Mouse (Mus musculus) thymus, adult 2 months (tissue): ENCODE results near the gene Cox20. TPM values are rescaled to one million over a fixed set of nuclear protein-coding genes. Genes with fewer than 3 reads are reported as not detected.

Experiments used
- DNase-seq: peaks from one replicate; pipeline ENCODE4 v3.0.0; 2021
- H3K27ac ChIP-seq: fragments of 200-500 bp; 2 replicates; pipeline ENCODE4 v1.5.1; 2012; ENCODE audit warnings: low read length, control low read depth; ENCODE audit not compliant: control insufficient read depth, insufficient read depth
- H3K27me3 ChIP-seq: fragments of 200-500 bp; 2 replicates; pipeline ENCODE4 v1.6.1; 2012; ENCODE audit warnings: mild to moderate bottlenecking, low read length, moderate library complexity, mixed read lengths; ENCODE audit not compliant: control insufficient read depth, insufficient read depth
- H3K36me3 ChIP-seq: fragments of 200-500 bp; 2 replicates; pipeline ENCODE4 v1.6.1; 2012; ENCODE audit warnings: mild to moderate bottlenecking, low read length, moderate library complexity; ENCODE audit not compliant: control insufficient read depth, insufficient read depth
- H3K4me1 ChIP-seq: fragments of 200-500 bp; replicated peaks from 2 replicates; pipeline ENCODE4 v1.6.1; 2012; ENCODE audit warnings: low read length; ENCODE audit not compliant: control insufficient read depth, insufficient read depth
- H3K4me3 ChIP-seq: fragments of 200-500 bp; 2 replicates; pipeline ENCODE4 v1.5.1; 2012; ENCODE audit warnings: mild to moderate bottlenecking, low read length, control low read depth, moderate library complexity; ENCODE audit not compliant: control insufficient read depth, insufficient read depth
- CTCF ChIP-seq: fragments of 200-500 bp; IDR thresholded peaks from 2 replicates; pipeline ENCODE4 v1.5.1; 2012; ENCODE audit warnings: mild to moderate bottlenecking, control low read depth, low read length, moderate library complexity, borderline replicate concordance; ENCODE audit not compliant: control insufficient read depth, poor library complexity, insufficient read depth; ENCODE audit errors: extremely low read depth
- POLR2A ChIP-seq: fragments of 200-500 bp; IDR thresholded peaks from 2 replicates; pipeline ENCODE4 v1.6.1; 2012; ENCODE audit warnings: mild to moderate bottlenecking, low read length, control low read depth, moderate library complexity; ENCODE audit not compliant: control insufficient read depth, poor library complexity, insufficient read depth; ENCODE audit errors: extremely low read depth
- whole genome bisulfite sequencing: fragments of 180-500 bp; shearing (Covaris S2); methylation state at CpG from one replicate; pipeline ENCODE4 v1.1.7; 2018; 5-methylcytosine and 5-hydroxymethylcytosine counted together
- polyA plus RNA-seq: library from polyadenylated mRNA; depleted of rRNA; stranded (reverse); fragments of >200 nt; gene quantifications from 2 replicates; pipeline ENCODE4 v1.2.3, GENCODE M21; 2012

Cox20 gene
- polyA plus RNA-seq, 1 experiment, result 19.2 TPM

GRCm38 (mm10) chr1:178320038-178320722 is 1.2 kb downstream of the Cox20 start:
- H3K36me3 ChIP-seq, result peaks cover 42% of the 10 kb centered on the region
- TF ChIP-seq POLR2A (no peak), CTCF (no peak)
- no peaks in the 10 kb centered on the region for H3K27me3 ChIP-seq
- H3K27ac ChIP-seq, result no peak overlapping the region
- no peak overlapping the region for H3K4me3 ChIP-seq
- DNase-seq, result no peak
- no peaks in the 10 kb centered on the region for H3K4me1 ChIP-seq
- WGBS, result 22% methylated on average over 8 of the region's 8 CpGs

GRCm38 (mm10) chr1:178320723-178321590 is 2.0 kb downstream of the Cox20 start:
- DNase-seq, result no peak
- no peak for TF ChIP-seq CTCF
- no peak for TF ChIP-seq POLR2A
- 43% methylated on average over 5 of the region's 5 CpGs for WGBS
- H3K4me3 ChIP-seq, result no peak overlapping the region
- no peaks in the 10 kb centered on the region for H3K4me1 ChIP-seq
- H3K36me3 ChIP-seq, result peaks cover 50% of the 10 kb centered on the region
- H3K27ac ChIP-seq, result no peak overlapping the region
- H3K27me3 ChIP-seq, result no peaks in the 10 kb centered on the region

- Histone ChIP-seq H3K27ac (no peak overlapping the region), H3K27me3 (no peaks in the 10 kb centered on the region), H3K36me3 (peaks cover 58% of the 10 kb centered on the region), H3K4me3 (no peak overlapping the region), H3K4me1 (no peaks in the 10 kb centered on the region)
- DNase-seq, result no peak
- no peak for TF ChIP-seq POLR2A
- WGBS, result 81% methylated on average over 4 of the region's 4 CpGs
Measured at GRCm38 (mm10) chr1:178321730-178322357, 2.9 kb downstream of the Cox20 start.

- no peak overlapping the region for H3K4me3 ChIP-seq
- TF ChIP-seq POLR2A, result no peak
- WGBS, result 97% methylated on average over 1 of the region's 1 CpGs
- DNase-seq, result no peak
- no peaks in the 10 kb centered on the region for H3K27me3 ChIP-seq
- H3K27ac ChIP-seq, result no peak overlapping the region
- H3K4me1 ChIP-seq, result no peaks in the 10 kb centered on the region
- peaks cover 72% of the 10 kb centered on the region for H3K36me3 ChIP-seq
Measured at GRCm38 (mm10) chr1:178323235-178323634, 4.3 kb downstream of the Cox20 start.

GRCm38 (mm10) chr1:178324568-178324967 is 5.6 kb downstream of the Cox20 start:
- TF ChIP-seq CTCF, result no peak
- TF ChIP-seq POLR2A, result no peak
- WGBS, result 97% methylated on average over 1 of the region's 1 CpGs
- Histone ChIP-seq H3K36me3 (peaks cover 83% of the 10 kb centered on the region), H3K4me3 (no peak overlapping the region), H3K4me1 (no peaks in the 10 kb centered on the region), H3K27me3 (no peaks in the 10 kb centered on the region), H3K27ac (no peak overlapping the region)
- DNase-seq, result no peak

GRCm38 (mm10) chr1:178326357-178326756 is 7.4 kb downstream of the Cox20 start:
- TF ChIP-seq CTCF (no peak), POLR2A (no peak)
- no peak for DNase-seq
- peaks cover 93% of the 10 kb centered on the region for H3K36me3 ChIP-seq
- H3K27ac ChIP-seq, result no peak overlapping the region
- H3K4me3 ChIP-seq, result no peak overlapping the region
- 98% methylated on average over 1 of the region's 1 CpGs for WGBS
- no peaks in the 10 kb centered on the region for H3K4me1 ChIP-seq
- no peaks in the 10 kb centered on the region for H3K27me3 ChIP-seq

GRCm38 (mm10) chr1:178326950-178327349 is 8.0 kb downstream of the Cox20 start:
- Histone ChIP-seq H3K4me3 (no peak overlapping the region), H3K4me1 (no peaks in the 10 kb centered on the region), H3K27ac (no peak overlapping the region), H3K27me3 (no peaks in the 10 kb centered on the region), H3K36me3 (peaks cover 93% of the 10 kb centered on the region)
- DNase-seq, result no peak
- 98% methylated on average over 1 of the region's 1 CpGs for WGBS
- TF ChIP-seq POLR2A (no peak), CTCF (no peak)
